Mouse (Mus musculus) frontal cortex, postnatal 25 days (tissue): ENCODE measurements around the gene Nubp2.

Source experiments
- DNase-seq, 2 experiments: peaks; one replicate each; pipeline ENCODE4 v3.0.0; 2022; ENCODE audit warnings: low spot score in 2 of 2

Nubp2 gene

DNA sequence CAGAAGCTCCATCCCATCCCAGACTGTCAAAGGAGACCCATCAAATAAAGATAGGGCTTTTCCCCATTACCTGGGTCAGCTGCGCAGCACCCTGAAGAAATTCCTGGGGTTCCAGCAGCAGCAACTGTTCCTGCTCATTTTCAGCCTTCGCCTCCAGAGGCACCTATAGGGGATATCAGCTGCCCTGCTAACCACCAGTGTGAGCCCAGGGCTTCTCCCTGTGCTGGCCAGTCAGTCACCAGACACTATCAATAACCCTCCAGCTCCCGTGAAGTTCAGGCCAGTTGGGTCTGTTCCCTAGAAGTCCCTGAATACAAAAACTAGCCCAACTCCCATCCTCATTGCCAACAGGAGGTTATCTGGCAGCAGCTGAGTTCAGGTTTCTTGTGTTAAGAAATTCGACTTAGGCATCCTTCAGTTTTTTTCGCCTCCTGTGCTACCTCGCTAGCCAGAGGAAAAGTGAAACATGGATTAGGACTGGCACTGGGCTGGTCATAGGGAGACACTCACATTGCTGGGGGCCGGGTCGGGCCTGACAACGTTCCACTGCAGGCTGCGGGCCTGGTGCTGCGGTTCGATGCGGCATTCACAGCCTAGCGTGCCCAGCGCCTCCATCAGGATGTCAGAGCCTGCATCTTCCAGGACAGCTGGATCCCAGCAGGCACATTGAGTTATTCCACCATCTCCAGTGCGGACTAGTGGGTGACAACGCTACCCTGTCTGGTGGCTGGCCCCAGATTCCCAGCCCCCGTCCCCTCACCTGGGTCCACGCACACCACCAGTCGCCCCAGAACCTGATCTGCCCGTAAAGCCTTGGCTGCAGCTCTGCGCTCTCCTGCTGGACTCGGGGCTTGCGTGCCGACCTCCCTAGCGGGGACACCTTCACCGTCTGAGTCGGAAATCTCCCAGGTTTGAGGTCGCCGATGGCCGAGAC, 8.2 kb upstream of the Nubp2 start:
- no peak for DNase-seq

DNA sequence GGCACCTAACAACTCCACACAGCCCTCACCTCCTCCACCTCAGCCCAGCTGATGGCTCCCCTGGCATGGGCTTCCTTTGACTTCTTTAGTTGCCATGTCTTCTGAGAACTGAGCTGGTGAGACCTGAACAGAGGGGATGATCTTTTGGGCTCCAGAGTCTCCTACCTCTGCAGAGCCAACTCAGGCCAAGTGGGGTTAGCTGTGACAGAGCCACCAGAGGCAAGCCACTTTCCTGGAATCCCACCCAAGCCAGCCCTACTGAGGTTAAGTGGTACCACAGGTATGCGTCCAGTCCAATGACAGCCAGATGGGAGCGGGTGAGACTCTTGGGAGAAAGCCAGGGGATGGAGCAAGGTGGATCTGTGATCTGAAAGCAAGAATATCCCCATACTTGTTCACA, 7.1 kb upstream of the Nubp2 start:
- no peak for DNase-seq

DNA sequence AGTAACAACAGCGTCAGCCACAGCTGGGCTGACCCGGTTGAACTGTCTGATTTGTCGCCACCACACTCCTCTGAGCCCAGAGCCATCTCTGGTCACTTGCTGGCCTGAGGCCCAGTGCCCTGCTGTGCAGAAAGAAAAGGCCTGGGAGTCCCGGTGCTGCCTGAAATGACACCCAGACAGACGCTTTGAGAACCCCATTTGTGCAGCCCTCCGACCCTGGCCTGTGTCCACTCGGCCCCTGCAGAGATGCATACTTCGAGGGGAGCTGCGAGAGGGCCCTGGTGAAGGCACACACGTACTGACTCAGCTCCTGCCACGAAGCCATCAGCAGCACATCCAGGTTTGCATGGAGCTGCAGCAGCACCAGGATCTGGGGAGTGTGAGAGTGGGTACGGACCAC, 6.6 kb upstream of the Nubp2 start:
- DNase-seq: no peak

DNA sequence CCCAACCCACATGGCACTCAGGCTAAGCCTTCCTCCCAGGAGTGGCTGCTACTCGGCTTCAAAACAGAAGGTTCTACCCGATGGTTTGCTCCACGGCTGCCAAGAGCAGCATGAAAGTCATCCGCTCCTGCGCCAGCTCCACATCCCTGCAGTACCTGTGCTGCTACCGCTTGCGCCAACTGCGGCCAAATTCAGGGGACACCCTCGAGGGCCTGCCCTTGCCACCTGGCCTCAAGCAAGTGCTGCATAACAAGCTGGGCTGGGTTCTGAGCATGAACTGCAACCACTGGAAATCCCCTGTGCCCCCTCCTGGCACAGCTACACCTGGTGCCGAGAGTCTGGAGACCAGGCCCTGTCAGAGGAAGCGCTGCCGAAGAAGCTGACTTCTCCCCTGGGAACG, 5.2 kb upstream of the Nubp2 start:
- no peak for DNase-seq

DNA sequence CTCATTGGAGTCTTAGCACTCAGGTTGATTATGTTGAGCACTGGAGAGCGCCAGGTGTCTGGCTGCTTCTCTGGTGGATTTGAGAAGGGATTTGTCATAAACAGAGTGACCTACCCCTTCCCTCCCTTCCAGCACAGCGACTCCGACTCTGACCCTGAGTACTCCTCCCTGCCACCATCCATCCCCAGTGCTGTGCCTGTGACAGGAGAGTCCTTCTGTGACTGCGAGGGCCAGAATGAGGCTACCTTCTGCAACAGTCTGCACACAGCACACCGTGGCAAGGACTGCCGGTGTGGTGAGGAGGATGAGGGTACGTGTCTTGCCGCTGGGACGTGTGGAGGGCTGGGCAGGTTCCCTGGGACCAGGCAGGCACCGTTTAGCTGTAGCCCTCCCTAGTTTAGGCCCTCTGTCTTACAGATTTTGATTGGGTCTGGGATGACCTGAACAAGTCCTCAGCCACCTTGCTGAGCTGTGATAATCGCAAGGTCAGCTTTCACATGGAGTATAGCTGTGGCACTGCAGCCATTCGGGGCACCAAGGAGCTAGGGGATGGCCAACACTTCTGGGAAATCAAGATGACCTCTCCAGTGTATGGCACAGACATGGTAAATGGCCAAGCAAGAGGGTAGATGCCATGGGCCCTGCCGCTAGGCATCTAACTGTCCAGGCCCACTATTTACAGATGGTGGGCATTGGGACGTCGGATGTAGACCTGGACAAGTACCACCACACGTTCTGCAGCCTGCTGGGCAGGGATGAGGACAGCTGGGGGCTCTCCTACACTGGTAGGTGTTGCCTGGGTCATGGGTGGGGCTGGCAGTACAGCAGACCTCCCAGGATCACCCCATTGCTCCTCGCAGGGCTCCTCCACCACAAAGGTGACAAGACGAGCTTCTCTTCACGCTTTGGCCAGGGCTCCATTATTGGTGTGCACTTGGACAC, 4.3 kb upstream of the Nubp2 start:
- DNase-seq: no peak

DNA sequence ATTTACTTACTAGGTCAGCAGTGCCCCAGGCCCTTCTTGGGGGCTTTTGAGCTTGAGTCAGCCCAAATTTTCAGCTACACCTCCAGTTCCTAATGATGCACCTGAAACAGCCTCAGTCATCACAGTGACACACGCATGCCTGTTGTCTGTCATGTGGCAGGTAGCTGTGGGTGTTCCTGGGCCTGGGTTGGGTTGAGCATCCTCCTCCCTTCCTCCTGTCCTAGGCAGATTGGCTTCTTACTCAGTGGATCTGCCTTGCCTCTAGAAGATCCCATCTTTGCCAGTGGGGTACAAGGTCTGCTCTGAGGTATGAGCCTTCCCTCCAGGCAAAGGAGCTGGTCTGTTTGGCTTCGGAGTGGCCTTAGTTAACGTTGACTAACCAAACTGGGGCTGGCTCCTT, 2.7 kb upstream of the Nubp2 start:
- DNase-seq: no peak

DNA sequence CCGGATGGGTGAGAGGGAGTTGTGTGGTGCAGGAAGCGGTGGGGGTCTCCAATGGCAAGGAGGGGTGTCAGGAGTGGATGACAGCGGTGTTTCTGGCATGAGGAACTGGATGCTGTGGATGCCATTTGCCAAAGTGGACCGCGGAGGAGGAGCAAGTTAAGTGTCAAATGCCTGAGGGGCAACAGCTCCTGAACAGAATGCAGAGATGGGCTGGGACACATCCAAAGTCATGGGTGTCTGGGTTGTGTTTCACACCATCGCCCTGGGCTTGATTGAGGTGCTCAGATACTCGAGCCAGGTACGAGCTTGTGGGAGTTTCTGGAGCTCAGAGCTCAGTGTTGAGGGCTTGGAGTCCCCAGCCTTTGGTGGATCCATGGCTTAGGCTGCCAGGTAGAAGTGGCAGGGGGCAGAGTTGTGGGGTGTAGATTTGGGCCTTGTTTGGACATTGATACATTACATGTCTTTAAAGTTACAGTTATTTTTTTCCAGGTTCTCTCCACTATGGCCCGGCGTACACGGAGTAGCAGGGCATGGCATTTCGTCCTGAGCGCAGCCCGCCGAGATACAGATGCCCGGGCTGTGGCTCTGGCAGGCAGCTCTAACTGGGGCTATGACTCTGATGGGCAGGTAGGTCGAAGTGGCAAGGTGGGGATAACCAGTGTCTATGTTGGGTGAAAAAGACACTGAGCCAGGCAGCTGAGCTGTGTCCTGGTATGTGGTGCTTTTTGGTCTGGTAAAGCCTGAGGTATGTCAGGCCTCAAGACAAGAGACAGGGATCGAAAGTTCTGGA, 1.3 kb upstream of the Nubp2 start:
- DNase-seq: no peak

DNA sequence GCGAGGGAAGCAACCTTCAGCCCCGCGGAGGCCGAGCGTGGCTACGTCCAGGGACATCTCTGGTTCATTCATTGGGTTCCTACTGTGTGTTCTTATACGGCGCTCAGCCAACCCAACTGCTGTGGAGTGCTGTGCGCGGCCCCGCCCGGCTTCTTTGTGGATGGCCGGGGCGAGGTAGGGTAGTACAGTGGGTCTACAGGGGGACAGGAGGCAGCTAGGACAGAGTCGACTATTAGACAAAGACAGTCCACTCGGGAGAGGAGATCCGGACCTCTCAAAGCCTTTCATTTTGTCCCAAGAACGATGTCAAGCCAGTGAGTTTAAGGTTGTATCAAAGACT, 753 bp upstream of the Nubp2 start:
- no peak for DNase-seq

DNA sequence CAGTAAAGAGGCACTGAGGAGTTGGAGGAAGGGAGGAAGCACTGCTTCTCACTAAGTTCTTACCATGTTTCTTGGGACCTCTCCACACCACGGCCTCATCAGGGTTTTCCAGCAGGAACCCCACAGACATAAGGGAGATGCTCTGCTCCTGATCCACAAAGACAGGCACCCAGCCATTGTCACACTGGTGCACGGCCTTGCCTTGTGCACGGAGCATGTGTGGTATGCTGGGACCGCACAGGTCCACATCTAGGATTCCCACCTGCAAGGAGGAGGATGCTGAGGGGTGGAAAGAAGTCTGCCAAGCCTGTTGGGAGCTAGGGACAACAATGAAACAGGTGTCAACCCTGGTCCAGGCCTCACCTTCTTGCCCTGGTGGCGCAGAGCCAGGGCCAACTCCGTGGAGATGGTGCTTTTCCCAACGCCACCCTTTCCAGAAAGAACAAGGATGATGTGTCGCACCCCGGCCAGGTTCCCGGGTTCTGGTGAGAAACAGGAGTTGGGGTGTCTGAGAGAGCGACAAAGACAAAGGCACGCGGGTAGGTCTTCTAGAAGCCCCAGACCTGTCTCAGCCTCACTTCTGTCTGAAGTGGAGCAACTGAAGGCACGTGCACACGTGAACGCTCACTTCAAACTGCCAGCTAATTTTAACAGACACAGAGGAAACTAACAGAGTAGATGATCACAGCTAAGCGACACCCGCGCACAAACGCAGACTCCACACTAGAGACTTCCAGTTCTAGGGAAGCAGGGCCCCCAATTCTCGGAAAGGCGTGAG, 604 bp downstream of the Nubp2 start:
- no peak for DNase-seq

DNA sequence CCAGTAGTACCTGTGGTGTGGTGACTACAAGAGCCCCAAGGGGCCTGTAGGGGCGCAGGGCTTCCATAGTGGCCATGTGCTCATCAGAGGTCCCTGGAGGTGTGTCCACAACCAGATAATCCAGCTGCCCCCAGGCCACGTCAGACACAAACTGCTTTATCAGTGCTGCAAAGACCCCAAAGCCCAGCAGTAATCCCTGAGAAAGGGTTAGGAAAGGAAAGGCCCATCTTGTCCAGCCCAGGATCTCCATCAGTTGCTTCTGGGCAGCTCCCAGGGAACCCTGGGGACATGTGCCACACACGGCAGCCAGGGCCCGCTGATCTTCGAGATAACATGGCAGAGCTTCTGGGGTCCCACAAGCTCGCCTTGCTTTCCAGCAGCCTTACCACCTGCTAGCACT, 1.8 kb downstream of the Nubp2 start:
- no peak for DNase-seq

DNA sequence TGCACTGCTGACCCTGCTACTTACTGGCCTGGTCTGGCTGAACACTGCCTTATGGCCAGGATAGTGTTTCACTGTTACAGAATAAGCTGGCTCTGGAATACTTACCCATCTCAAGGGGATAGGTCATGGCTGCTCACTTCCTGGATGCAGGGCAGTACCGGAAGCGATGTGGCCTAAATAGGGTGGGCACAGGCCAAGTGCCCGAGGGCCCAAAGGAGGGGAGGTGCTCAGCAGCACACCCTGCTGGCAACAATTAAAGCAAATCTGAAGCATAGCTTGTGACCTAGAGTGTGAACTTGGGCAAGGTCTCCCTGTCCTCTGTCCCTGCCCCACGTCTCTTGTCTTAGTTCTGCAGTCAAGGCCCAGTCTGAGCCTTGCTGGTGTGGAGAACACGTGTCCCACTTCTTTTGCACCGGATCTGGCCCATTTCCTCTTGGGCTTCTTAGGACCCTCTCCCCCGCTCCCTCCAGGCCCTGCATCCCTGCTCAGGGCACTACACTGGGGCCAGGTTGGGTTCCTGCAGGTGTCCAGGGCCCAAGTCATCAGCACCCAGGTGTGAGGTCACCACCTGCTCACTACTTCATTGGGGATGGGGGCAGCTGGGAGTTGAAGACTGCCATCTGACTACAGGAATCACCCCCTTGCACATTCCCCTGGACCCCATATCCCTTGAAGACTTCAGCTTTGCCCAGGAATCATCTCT, 4.3 kb downstream of the Nubp2 start:
- no peak for DNase-seq

DNA sequence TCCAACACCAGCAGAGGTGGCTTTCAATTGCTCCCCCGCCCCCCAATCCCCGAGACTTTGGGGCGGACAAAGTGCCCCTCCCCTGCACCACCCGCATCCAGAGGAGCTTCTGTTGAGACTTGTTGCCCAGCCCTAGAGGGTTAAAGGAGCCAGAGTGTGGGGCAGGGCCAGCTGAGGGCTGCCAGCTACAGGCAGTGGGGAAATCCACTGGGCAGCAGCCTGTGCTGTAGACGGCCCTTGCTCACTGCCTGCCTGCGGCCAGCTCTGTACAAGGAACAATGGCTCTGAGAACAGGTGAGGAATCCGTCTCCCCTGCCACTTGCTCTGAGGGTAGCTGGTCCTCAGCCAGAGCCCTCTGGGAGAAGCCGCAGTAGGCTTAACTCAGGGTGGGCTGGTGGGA, 7.6 kb downstream of the Nubp2 start:
- no peak for DNase-seq

DNA sequence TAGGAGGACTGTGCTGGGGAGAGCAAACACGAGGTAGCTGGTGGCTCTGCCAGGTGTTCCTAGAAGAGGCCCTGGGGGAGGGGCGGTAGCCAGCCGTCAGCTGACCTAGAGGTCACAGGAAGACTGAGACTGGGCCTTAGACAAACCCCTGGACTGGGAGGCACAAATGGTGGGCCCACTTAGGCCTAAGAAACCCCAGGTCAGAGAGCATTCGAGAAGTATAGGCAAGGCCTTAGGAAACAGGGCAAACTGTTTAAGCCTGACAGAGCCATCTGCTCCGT, 8.1 kb downstream of the Nubp2 start:
- no peak for DNase-seq

DNA sequence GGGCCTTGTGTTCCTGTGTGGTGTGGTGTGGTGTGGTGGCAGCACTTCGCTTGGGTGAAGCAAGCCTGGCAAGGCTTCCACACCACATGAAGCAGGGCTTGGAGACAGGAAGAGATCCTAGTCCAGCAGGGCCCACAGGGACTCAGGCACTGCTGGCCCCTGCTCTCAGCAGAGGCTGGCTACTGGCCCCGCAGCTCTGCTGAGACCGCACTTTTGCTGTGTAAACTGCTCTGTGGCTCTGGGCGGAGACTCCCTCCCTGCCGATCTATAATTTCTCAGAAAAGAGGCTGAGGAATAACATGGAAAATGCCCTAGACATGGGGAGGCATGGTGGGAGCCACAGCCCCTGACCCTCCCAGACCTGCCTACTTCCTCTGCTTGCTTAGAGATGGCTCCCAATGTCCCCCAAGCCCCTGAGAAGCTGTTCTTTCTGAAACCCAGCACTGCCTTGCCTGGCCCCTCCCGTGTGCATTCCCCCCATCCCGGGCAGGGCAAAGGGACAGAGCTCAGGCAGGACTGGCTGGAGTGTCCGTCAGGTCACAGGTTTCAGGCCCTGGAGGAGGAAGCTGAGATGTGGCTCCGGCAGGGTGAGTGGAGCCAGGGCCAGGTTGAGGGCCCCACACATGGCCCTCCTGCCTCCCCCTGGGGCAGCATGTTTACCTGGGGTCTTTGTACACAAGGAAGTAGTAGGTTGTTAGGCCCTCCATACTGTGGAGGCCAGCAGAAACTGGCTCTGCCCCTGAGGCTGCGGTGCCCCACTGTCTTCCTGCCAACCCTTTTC, 8.6 kb downstream of the Nubp2 start:
- no peak for DNase-seq

DNA sequence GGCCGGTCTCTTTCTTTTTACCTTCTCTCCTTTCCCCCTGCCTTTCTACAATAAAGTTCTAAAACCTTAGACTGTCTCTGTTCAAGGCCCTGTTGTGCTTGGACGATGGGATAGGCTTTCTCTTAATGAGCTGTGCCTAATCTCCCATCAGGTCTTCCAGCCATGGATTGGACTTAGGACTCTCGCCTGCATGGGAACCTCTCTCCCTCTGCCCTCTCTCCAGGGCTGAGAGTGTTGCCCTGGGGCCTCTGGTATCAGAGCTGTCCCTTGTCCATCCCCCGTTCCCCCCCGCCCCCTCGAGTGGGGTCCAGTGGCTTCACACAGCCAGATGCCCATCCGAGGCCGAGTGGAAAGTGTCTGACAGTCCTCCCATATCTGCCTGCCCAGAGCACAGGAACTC, 11.2 kb downstream of the Nubp2 start:
- DNase-seq: no peak

DNA sequence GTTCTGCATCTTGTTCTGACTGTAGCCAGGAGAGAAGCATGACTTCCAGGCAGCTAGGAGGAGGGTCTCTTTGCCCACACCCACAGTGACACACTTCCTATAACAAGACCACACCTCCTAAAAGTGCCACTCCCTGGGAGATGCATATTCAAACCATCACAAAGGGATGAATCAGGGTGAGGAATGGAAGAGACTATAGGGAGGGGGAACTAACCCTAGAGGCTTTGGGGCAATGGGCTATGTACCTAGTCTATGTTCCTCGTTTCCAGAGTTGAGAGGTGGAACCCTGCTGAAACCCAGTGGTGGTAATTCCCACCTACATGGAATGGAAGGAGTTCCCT, 11.8 kb downstream of the Nubp2 start:
- DNase-seq: no peak

DNA sequence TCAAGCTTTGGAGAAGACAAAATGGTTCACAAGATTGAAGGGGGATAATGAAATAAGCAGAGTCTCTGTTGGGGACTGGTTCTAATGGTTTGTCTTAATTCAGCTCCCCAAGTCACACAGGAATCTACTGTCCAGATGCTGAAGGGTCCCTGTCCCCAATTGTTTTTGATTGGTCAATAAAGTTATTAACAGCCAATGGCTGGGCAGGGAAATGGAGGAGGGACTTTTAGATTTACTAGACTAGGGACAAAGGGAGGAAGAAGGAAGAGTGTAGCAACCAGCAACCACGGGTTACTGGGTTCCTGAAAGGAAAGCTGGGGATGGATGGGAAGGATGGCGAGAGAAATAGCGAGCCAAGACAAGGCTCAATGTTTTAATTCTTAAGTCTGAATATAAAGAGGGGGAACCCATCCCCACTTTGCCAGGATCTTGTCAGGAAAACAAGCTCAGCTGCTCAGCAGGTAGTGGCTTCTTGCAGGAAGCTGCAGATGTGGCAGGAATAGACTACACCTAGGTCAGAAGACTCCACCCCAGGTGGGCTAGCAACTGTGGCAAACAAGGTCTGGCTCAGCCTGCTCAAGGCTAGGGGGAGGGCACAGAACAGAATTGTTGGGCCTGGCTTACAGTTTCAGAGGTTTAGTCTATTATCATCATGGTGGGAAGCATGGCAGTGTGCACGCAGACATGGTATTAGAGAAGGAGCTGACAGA, 12.3 kb downstream of the Nubp2 start:
- no peak for DNase-seq

DNA sequence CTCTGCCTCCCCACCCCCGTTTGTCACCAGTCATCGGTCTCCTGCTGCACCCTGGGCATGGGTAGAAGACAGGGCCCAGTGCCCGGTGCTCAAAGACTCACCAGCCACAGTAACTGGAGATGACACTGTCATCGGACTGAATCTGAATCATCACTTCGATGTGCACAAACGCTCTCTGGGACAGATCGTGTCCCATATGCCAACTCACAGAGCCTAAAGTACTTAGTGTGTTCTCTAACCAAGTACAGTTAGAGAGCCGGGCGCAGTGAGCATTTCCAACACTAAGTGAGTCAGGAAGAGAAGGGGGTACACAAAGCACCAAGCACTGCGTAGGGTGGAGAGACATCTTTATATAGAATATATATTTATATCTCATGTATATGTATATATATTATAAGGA, 18.2 kb downstream of the Nubp2 start:
- no peak for DNase-seq

DNA sequence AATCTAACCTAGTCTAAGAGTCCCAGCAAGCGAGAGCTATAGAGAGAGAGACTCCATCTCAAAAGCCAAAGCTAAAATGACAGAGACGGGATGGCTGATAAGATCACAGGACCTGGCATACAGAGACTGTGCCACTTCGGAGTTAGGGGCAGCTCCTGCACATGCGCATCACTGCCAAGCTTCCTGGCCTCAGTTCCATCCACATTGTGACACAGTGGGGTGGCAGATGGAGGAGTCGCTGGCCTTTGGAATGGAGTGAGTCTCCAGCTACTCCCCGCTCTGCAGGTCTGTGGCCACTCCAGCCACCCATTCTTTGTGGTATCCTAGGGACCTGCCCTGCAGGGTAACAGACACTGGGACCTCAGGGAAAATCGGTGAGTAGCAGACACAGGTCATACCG, 20.4 kb downstream of the Nubp2 start, which contains the start of gene Igfals:
TSS of gene Igfals (plus strand) at position 222 of the 400 bp plus-strand sequence.
- no peak for DNase-seq

DNA sequence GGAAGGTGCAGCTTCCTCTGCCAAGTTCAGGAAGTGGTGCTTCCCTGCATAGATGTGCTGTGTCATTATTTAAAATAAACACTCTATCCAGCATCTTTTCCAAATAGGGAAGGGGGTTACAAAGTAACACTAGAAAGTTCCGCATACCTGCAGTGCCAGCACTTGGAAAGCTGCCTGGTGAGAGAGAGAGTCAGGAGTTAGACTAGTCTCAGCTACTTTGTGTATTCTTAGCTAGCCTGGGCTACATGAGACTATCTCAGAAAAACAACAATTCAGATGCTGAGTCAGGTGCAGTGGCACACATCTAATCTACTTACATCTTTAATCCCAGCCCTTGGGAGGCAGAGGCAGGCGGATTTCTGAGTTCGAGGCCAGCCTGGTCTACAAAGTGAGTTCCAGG, 24.4 kb downstream of the Nubp2 start:
- no peak for DNase-seq
